16 mouse cellular contexts compared by ENCODE assay signal in the genomic region with DNA sequence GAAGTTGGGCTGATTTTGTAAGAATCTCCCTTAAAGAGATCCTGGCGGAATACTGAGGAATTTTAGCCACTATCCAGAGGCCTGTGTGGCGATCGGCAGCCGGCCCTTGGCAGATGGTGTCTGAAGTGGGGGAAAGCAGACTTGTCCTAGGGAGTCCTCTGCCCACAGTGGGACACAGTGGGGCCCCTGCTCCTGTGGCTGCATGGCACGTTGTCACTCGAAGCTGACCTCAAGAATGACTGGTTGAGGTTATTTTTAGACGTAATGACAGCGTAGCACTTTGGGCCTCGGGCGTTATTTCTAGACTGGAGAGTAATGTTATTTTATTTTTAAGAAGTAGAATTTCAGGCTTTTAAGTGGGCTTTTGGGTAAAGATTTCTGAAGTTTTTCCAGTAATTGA.
DNase-seq lines count a peak whose midpoint lies in the region; ATAC-seq and TF ChIP-seq lines count a peak whose summit lies in the region.
"Had no signal": no experiment of that assay in that cellular context is flagged by ENCODE, and none has a peak within 500 bp of the region (broad histone marks: within the 10 kb centered on the region; RNA-seq: fewer than 3 reads in every experiment).

No protein-coding gene starts in this region.

- no peak for TF ChIP-seq CTCF in gastrocnemius, adult 2 months (IDR thresholded peaks at IDR 0.05)
- no peak for TF ChIP-seq CTCF in lung, postnatal 0 days (IDR thresholded peaks at IDR 0.05)

- WGBS in lung, postnatal 0 days = 34% methylated on average over 10 of the region's 10 CpGs
- WGBS in heart, embryonic 14.5 days = 15% methylated on average over 10 of the region's 10 CpGs

- H3K9ac ChIP-seq in lung, postnatal 0 days (replicated peaks; ENCODE audit: low read depth) = no peak overlapping the region
- peak overlapping the region; percentile 54 for H3K9ac ChIP-seq in heart, embryonic 14.5 days (ENCODE audit: low read length)
- H3K9ac ChIP-seq: embryonic facial prominence, embryonic 12.5 days; midbrain, embryonic 15.5 days; stomach, embryonic 15.5 days had no signal

- no peak for TF ChIP-seq EP300 in lung, postnatal 0 days (IDR thresholded peaks at IDR 0.05)

- peak overlapping the region; percentile 85 for H3K27ac ChIP-seq in gastrocnemius, adult 2 months
- 0 out of 2 replicates have a peak overlapping the region, but pooled peaks have one; percentile 90 for H3K27ac ChIP-seq in lung, postnatal 0 days (ENCODE audit: low read length)
- peak overlapping the region; percentile 82 to 90 for H3K27ac ChIP-seq in heart, embryonic 14.5 days (replicated peaks in 1 of 2; ENCODE audit: control insufficient read depth in 1 of 2, insufficient read depth in 1 of 2, low read depth in 2 of 2, low read length in 2 of 2)
- H3K27ac ChIP-seq: embryonic facial prominence, embryonic 12.5 days; left cerebral cortex, adult 2 months; midbrain, embryonic 15.5 days; stomach, embryonic 15.5 days had no signal

- H3K27me3 ChIP-seq in lung, postnatal 0 days (replicated peaks; ENCODE audit: insufficient read depth, low read length) = no peaks in the 10 kb centered on the region
- H3K27me3 ChIP-seq in heart, embryonic 14.5 days (ENCODE audit: control insufficient read depth, insufficient read depth, low read length) = no peaks in the 10 kb centered on the region
- H3K27me3 ChIP-seq: embryonic facial prominence, embryonic 12.5 days; midbrain, embryonic 15.5 days; Patski; stomach, embryonic 15.5 days had no signal

- no peaks in the 10 kb centered on the region for H3K9me3 ChIP-seq in lung, postnatal 0 days (ENCODE audit: low read length)
- H3K9me3 ChIP-seq in heart, embryonic 14.5 days (ENCODE audit: control insufficient read depth, low read length) = no peaks in the 10 kb centered on the region
- H3K9me3 ChIP-seq: embryonic facial prominence, embryonic 12.5 days; midbrain, embryonic 15.5 days; stomach, embryonic 15.5 days had no signal

- no peak overlapping the region for H3K4me2 ChIP-seq in lung, postnatal 0 days (replicated peaks; ENCODE audit: low read depth, low read length)
- H3K4me2 ChIP-seq in heart, embryonic 14.5 days (ENCODE audit: low read length) = peak overlapping the region; percentile 47
- H3K4me2 ChIP-seq: embryonic facial prominence, embryonic 12.5 days; midbrain, embryonic 15.5 days; stomach, embryonic 15.5 days had no signal

- no peaks in the 10 kb centered on the region for H3K36me3 ChIP-seq in lung, postnatal 0 days (ENCODE audit: insufficient read depth, low read length)
- H3K36me3 ChIP-seq in heart, embryonic 14.5 days (ENCODE audit: control insufficient read depth, insufficient read depth, low read length) = no peaks in the 10 kb centered on the region
- H3K36me3 ChIP-seq: embryonic facial prominence, embryonic 12.5 days; midbrain, embryonic 15.5 days; stomach, embryonic 15.5 days had no signal

- DNase-seq in gastrocnemius, adult 2 months = peak; percentile 64
- no peak for DNase-seq in gastrocnemius, adult 18-20 months (ENCODE audit: low spot score)
- peak; percentile 25 for DNase-seq in lung, postnatal 0 days (ENCODE audit: low spot score)
- DNase-seq in lung, postnatal 25 days (ENCODE audit: low spot score) = no peak
- DNase-seq in skeletal muscle tissue, adult 2 months (ENCODE audit: low read depth, low spot score) = peak; percentile 46
- DNase-seq in urinary bladder, adult 2 months (ENCODE audit: low spot score) = no peak
- DNase-seq in urinary bladder, postnatal 14 days (ENCODE audit: low spot score) = no peak
- DNase-seq: adrenal gland, adult 2 months; thymus, postnatal 36 days had no signal

- peaks cover 21% of the 10 kb centered on the region; the same call in 1 of the 2 replicates for H3K4me1 ChIP-seq in lung, postnatal 0 days (ENCODE audit: insufficient read depth, low read depth, low read length)
- H3K4me1 ChIP-seq in heart, embryonic 14.5 days (ENCODE audit: control insufficient read depth in 2 of 2, insufficient read depth in 2 of 2, low read length in 2 of 2) = peaks cover 28 to 61% of the 10 kb centered on the region in 2 experiments
- H3K4me1 ChIP-seq: midbrain, embryonic 15.5 days had no signal

- intact Hi-C loops in gastrocnemius, adult 2 months (cut with DNase I) = no loop called here

- no peak for ATAC-seq in lung, postnatal 0 days
- ATAC-seq in heart, embryonic 14.5 days (ENCODE audit: insufficient number of reproducible peaks, insufficient read depth, low FRiP score, low read depth) = peak; percentile 69; the same call in 1 of the 2 replicates
- ATAC-seq: intestine, embryonic 16.5 days; midbrain, embryonic 15.5 days; Patski had no signal

- peak overlapping the region; percentile 54 for H3K4me3 ChIP-seq in gastrocnemius, adult 2 months
- no peak overlapping the region for H3K4me3 ChIP-seq in lung, postnatal 0 days (ENCODE audit: low read depth, low read length)
- H3K4me3 ChIP-seq in heart, embryonic 14.5 days (ENCODE audit: control insufficient read depth in 1 of 2, insufficient read depth in 1 of 2, low read depth in 1 of 2, low read length in 2 of 2) = peak overlapping the region; percentile 2 to 7; a peak in 1 of 4 replicates
- H3K4me3 ChIP-seq: embryonic facial prominence, embryonic 12.5 days; left cerebral cortex, adult 2 months; midbrain, embryonic 15.5 days; stomach, embryonic 15.5 days had no signal

Comparison
In these comparisons a context has a peak if more than half of its experiments do, and no peak if none do; other contexts are left out.
1. DNase-seq: peak in gastrocnemius, adult 2 months (single experiment), lung, postnatal 0 days (single experiment) and skeletal muscle tissue, adult 2 months (single experiment); none in gastrocnemius, adult 18-20 months (single experiment), lung, postnatal 25 days (single experiment), urinary bladder, adult 2 months (single experiment) and urinary bladder, postnatal 14 days (single experiment).
2. Peak in every context shown above with its lines, with median percentiles within 50 percentile points of each other: H3K27ac ChIP-seq.